Mouse (Mus musculus): Measurements from ENCODE around the gene Stx5a. TPM values are rescaled to one million over a fixed set of nuclear protein-coding genes. Genes with fewer than 3 reads are reported as not detected.
"Not testable (repeated sequence)": the region's sequence is repeated elsewhere in the genome, so short reads cannot be mapped to it uniquely, and the experiment has no call there.

Gene Stx5a
- polyA plus RNA-seq, 1 experiment from 2014 or later = 114 TPM

DNA sequence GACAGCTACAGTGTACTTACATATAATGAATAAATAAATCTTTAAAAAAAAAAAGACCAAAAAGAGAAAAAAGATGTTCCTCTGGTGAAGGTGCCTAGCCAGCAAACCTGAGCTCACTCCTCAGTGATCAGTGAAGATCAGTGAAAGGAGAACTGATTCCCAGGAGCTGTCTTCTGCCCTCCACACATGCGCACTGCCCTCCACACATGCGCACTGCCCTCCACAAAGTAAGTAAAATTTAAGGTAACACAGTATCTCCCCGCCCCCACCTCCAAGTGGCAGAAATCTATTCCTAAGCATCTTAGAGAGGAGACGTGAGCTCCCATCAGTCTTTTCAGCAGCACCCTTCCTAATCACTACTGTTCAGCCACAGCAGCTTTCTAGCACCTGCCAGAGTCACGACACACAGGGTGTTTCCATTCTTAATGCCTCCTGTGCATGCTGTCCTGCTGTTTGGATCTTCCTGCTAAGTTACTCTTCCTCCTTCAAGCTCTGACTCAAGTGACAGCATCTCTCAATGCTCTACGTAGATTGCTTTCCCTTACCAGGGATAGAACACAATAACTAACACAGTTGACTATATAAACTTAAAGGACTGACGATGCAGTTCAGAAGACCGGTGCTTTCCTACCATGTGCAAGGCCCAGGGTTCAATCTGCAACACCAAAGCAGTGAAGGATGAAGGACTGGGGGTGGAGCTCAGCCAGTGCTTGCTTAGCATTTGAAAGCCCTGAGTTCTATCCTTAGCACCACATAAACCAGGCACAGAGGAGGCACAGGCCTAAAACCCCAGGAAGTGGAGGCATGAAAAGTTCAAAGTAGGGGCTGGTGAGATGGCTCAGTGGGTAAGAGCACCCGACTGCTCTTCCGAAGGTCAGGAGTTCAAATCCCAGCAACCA lies 25.1 kb upstream of the Stx5a start:
- no peak for DNase-seq (ENCODE audit: low spot score)

DNA sequence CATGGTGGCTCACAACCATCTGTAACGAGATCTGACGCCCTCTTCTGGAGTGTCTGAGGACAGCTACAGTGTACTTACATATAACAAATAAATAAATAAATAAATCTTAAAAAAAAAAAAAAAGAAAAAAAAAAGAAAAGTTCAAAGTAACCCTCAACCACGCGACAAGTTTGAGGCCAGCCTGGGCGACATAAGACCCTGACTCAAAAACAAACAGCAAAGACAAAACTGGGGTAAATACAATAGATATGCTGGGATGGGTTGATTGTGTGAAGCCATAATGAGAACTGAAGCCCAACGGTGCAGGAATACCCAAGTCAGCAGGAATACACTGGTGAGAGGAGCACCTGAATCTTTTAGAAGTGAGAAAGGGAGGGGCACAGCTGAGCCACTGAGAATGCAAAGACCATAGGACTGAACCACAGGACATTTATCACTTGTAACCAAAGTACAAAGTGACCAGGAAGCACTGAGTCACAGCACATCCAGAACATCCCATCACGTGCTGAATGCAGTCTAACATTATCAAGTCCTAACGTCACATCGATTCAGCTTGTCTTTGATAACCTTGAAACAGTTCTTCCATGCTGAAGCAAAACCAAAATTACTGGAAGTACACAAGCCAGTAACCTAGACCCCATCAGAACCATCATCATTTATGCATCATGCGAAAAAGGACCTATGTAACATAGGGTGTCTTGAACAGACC lies 24.3 kb upstream of the Stx5a start:
- DNase-seq (ENCODE audit: low spot score) = no peak

DNA sequence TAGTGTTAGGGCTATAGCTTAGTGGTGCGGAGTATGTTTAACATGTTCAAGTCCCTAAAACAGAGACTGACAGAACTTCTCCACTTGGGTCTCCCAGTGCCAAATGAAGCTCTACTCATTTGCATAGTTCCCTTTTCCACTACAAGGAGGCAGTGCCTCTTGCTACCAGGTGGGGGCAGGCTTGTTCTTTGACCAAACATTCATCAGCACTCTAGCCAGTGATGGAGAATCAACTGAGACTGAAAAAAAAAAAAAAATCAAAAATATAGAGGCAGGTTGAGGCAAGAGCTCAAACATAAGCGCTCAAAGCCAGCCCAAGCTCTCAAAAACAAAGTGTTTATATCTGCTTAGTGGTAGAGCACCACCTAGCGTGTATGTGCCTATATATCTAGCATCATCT lies 22.9 kb upstream of the Stx5a start:
- peak; percentile 72 for DNase-seq (ENCODE audit: low spot score)

DNA sequence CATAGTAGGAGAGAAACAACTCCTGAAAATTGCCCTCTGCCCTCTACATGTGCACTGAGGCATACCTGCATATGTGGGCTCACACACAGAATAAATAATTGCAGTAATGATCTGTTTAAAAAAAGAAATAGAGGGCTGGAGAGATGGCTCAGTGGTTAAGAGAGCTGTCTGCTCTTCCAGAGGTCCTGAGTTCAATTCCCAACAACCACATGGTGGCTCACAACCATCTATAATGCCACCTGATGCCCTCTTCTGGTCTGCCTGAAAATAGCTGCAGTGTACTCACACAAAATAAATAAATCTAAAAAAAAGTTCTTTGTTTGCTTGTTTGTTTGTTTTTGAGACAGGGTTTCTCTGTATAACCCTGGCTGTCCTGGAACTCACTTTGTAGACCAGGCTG lies 22.2 kb upstream of the Stx5a start:
- not testable (repeated sequence) for DNase-seq (ENCODE audit: low spot score)

DNA sequence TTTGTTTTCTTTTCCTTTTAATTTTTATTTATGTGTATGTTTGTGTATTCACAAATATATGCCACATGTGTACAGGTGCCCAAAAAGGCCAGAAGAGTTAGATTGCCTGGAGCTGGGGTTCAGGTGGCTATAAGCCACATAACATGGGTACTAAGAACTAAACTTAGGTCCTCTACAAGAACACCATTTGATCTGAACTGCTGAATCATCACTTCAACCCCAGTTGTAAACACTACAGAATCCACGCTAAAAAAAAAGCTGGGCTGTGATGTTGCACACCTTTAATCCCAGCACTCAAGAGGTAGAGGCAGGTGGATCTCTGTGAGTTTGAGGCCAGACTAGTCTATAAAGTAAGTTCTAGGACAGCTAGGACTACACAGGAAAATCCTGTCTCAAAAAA lies 19.8 kb upstream of the Stx5a start:
- no peak for DNase-seq (ENCODE audit: low spot score)

DNA sequence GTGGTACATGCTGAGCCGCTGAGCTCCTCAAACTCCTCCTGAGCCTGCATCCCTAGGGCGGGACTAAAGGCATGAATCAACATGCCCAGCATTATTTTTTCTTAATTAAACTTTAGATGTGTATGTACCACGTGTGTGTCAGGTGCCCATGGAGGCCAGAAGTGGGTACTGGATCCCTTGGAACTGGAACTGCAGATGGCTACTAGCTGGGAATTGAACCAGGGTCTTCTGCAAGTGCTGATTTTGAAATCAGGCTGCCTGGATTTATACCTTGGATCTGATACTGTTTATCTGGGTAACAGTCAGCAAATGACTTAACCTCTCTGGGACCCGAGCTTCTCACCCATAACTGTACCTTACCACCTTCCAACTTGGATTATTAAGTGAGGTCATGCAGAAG lies 19.2 kb upstream of the Stx5a start:
- no peak for DNase-seq (ENCODE audit: low spot score)

DNA sequence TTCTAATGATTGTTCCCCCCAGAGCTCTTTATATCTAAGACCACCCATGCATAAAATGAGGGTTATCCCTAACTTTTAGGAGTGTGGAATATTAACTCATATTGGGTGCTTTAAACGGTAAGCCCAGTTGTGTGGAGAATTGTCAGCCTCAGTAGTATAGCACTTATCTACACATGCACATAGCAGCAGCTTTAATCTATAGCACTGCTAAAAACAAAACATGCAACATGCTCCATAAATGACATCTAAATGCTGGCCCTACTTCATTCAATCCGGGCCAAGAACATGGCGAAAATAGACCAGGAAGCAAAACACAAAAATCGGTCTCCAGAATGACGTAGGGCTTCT lies 18.7 kb upstream of the Stx5a start:
- no peak for DNase-seq (ENCODE audit: low spot score)

DNA sequence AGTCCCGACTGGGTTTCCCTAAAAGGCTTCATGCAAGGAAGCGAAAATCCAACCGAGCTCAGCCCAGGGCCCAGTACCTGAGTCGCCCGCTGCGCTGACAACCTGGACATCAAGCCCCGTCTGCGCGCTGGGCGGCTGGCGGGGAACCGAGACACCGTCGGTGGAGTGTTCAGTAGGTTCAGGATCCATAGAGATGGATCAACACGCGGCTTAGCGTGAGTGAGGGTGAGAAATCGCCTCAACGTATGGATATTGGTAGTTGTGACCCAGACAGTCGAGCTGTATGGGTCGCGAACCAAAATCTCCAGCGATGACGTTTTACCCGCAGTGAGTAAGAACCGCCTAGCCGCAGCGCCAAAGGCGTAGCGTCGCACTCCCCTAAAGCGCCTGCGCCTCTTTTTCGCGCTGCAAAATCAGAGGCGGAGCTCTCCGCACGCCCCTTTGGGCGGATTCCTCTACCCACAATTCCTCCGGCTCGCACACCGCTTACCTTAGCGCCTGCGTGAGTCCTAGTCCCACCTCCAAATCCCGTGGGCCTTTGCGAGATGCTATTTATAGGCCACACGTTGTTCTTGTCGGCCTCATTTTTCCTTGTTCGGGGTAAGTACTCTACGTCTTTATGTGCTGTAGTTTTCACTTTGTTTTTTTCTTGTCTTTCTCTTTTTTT lies 18.2 kb upstream of the Stx5a start, which contains the start of gene Slc3a2:
TSS of gene Slc3a2 (minus strand) at position 463 of the 667 bp plus-strand sequence.
- peak; percentile 99 for DNase-seq (ENCODE audit: low spot score)

DNA sequence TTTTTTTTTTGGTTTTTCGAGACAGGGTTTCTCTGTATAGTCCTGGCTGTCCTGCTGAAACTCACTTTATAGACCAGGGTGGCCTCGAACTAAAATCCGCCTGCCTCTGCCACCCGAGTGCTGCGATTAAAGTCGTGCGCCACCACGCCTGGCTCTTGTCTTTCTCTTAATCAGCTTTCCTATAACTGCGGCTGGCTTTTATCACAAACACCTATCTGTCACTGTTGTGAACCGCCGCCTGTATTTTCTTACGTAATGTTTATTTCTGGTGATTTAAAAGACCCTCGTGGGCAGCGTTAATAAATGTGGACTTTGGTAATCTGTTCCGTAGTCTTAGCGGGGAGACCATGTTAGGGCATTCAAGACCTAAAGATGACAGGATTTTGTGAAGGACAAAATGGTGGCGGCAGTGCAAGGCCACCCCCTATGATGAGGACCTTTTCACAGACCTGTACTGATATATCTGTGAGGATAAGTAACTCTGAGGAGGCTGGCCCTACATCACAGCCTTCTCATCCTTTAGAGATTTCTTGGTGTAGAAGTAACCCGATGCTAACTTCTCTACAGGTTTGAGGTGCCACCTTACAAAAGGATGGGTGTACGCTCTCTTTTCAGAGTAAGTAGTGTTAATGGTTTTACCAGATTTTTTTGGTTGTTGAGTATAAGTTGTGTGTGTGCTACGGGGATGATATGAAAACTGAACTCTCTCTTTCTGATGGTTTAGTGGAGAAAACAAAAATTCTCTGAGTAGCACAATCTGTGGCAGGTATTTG lies 17.5 kb upstream of the Stx5a start:
- DNase-seq (ENCODE audit: low spot score) = no peak

DNA sequence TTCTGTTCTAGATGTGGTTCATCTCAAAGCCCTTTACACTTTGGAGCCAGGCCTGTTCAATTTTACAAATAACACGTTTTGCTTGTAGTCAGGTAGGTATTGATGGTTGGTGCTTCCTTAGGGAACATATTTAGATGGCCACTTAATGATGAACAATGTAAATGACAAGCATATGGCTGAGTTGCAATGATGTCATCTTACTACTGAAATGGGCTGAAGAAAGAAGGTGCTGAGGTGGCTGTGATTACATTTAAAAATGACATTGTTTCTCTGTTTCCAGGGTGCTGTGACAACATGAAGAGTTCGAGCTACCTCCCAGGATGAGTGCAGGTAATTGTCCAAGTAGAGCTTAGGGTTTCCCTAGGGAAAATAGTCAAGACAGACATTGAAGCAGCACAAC lies 16.8 kb upstream of the Stx5a start:
- DNase-seq (ENCODE audit: low spot score) = no peak

DNA sequence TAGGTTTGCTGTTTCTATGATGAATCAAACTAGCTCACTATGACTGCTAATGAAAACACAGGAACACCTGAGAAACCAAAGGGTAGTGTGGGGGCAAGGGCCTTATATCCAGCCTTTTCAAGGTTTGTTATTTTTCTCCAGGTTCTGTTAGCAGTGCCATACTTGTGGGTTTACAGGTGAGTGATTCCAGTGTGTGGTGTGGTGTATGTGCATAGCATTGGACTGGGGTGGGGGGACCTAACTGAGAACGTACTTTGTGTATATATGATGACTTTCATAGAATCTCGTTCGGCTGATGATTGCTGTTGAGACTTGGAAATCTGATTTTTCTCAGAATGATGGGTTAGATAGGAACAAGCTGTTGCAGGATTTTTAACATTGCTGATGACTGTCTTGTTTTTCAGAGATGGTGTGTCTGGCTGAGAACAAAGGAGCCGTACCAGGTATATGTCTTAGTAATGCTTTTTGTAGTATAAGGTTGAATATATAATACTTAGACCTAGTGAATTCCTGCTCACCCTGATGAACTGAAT lies 16.1 kb upstream of the Stx5a start:
- no peak for DNase-seq (ENCODE audit: low spot score)

DNA sequence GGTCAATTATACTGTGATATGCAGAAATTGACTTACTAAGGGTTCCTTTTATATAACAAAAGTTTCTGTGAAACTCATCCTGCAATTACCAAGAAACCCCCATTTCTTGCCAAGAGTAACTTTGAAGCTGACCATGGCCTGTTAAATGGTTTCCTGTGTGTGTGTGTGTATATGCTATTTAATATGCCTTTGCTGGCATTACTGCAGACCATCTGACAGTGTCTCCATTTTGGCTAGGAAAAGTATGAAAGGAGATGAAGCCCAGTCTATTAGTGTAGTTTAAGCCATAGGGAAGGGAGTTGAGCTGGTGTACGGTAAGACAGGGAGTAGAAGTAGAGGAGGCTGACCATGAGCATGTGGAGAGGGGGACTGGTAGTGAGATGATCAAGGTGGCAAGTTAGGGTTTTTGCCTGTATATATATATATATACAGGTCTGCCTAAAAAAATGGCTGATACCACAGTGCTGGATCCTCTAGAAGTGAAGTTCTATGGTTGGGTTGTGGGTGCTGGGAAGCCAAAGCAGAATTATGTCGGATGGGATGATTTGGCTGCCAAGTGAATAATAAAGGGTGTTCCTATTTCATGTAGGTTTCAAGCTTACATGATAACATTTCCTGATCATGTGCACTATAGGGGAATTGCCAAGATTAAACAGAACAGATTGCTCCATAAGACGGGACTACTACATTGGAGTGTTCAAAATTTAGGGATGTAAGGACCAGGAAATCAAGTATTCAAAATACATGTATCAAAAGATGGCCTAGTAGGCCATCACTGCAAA lies 14.4 kb upstream of the Stx5a start:
- no peak for DNase-seq (ENCODE audit: low spot score)

DNA sequence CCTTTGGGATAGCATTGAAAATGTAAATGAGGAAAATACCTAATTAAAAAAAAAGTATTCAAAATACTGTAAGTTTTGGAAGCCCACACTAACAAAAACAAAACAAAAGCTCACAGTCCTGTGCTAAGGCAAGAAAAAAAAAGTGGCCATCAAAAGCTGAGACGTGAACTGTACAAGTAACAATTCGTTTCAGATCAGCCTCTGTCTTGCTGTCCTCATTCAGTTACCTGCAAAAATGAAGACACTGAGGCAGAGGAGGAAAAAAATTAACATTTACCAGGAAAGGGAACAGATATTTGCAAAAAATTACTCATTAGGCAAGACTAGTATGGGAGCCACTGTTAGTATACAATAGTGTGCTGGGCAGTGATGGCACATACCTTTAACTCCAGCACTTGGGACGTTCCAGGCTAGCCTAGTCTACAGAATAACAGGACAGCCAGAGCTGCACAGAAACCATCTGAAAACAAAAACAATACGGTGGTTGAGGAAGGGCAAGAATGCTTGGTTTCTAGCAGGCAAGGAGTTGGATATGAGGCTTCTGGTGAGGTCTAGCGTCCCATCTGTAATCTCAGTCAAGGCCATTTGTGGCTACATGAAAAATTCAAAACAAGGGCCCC lies 13.6 kb upstream of the Stx5a start:
- DNase-seq (ENCODE audit: low spot score) = no peak

DNA sequence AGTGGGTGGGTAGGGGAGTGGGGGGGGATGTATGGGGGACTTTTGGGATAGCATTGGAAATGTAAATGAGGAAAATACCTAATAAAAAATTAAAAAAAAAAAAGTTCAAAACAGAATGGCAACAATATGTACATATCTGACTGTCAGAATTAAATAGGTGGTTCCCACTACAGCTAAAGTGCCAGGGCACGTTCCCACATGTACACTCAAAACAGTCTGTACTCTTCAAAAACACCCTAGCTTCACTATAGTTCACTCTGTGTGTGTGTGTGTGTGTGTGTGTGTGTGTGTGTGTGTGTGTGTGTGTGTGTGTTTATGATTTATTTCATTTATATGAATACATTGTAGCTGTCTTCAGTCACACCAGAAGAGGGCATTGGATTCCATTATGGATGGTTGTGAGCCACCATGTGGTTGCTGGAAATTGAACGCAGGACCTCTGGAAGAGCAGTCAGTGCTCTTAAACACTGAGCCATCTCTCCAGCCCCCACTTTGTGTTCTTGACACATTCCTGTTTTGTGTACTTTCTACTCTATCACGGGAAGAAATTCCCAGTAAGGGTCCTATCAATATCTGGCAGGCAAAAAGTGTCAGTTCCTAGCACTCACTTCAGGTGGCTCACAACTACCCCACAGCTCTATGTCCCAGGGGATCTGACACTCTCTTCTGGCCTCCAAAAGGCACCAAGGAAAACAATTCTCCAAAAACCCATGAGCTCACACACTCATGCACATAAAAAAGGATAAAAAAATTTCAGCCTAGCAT lies 12.7 kb upstream of the Stx5a start:
- DNase-seq (ENCODE audit: low spot score) = not testable (repeated sequence)

DNA sequence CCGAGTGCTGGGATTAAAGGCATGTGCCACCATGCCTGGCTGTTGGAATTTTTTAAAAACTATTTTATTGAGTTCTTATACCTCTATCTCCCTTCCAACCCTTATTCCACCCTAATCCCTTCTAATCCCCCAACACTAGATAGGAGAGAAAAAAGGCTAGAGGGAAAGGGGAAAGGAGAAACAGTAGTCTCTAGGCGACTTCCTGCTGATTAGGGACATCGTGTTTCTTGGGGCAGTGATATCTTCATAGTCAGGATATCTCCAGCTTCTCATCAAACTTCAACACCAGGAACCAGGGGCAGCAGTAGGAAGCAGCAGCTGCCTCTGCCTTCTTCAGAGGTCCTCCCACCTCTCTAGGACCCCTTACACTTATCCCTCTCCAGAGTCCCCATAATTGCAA lies 6.9 kb upstream of the Stx5a start:
- no peak for DNase-seq (ENCODE audit: low spot score)

DNA sequence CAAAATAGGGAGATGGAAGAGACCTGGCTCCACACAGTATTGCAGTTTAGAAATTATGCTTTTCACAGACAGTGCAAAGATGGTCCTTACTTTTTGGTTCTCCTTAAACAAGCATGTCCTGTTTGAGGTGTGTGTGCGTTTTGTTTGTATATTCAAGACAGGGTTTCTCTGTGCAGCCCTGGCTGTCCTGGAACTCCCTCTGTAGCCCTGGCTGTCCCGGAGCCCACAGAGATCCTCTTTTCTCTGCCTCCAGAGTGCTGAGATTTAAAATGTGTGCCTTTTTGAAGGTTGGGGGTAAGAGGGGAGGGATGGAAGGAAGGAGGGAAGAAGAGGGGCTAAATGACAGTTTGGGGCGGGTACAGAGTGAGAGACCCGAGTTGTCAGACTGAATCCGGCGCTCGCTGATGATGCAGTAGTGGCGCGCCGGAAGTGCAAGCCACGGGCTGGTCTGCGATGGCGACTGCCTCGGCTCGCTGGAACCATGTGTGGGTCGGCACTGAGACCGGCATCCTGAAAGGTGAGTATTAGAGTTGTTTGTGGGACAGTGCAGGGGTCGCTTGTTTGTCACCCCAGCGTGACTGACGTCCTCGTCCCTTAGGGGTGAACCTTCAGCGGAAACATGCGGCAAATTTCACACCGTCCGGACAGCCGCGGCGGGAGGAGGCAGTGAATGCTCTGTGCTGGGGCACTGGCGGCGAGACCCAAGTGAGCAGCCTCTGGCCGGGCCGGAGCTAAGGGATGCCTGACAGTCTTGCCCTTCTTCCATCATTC lies 5.6 kb upstream of the Stx5a start, which contains the start of gene Wdr74:
TSS of gene Wdr74 (plus strand) at position 439 of the 771 bp plus-strand sequence.
- peak; percentile 92 for DNase-seq (ENCODE audit: low spot score)

DNA sequence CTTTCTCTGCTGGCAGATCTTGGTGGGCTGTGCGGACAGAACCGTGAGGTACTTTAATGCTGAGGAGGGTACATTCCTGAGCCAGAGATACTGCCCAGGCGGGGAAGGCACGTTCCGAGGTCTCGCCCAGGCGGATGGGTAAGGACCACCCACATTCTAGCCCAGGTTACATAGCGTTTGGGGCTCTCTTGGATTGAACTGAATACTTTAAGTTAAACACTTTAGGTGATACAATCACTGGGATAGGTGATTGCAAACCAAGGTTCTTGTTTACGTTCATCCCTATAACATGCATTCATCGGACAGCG lies 5.1 kb upstream of the Stx5a start:
- no peak for DNase-seq (ENCODE audit: low spot score)

DNA sequence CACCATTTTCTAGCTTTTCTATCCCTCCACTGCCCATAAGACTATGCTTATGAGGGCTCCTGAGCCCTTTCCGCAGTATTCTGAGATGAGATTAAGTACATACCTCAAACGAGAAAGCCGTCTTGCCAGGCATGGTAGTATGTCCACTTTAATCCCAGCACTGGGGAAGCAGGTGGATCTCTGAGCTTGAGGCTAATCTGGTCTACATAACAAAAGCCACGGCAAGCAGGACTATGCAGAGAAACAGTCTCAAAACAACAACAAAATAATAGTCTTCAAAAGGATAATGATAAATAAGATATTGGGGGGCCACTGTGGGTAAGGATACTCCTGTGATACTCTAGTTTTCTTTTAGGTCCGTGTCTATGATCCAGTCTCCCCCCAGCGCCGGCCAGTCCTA lies 2.3 kb upstream of the Stx5a start:
- DNase-seq (ENCODE audit: low spot score) = no peak
